Mouse (Mus musculus) left cerebral cortex, postnatal 14 days (tissue): ENCODE results near the gene Plekhg1. TPM values are rescaled to one million over a fixed set of nuclear protein-coding genes. Genes with fewer than 3 reads are reported as not detected.

ENCODE experiments used
- DNase-seq, 2 experiments: peaks; one replicate each; pipeline ENCODE4 v3.0.0; 2021 to 2022; ENCODE audit warnings: low spot score in 2 of 2, mixed read lengths in 1 of 2
- intact Hi-C: fragments of 180-260 bp; cut with DNase I; formaldehyde crosslinking; loops from one replicate; pipeline ENCODE4 v1.15.1; 2025
- total RNA-seq, 2 experiments: library from RNA; stranded (reverse); gene quantifications; 2 replicates each; pipeline ENCODE4 v1.2.3; 2021

Plekhg1 gene
- total RNA-seq, 2 experiments from 2014 or later, result 14.3 to 16.5 TPM

- intact Hi-C loops, result no loop called here
- no peak for DNase-seq
Measured at GRCm38 (mm10) chr10:3810476-3811273, 70.5 kb downstream of the Plekhg1 start.

DNA sequence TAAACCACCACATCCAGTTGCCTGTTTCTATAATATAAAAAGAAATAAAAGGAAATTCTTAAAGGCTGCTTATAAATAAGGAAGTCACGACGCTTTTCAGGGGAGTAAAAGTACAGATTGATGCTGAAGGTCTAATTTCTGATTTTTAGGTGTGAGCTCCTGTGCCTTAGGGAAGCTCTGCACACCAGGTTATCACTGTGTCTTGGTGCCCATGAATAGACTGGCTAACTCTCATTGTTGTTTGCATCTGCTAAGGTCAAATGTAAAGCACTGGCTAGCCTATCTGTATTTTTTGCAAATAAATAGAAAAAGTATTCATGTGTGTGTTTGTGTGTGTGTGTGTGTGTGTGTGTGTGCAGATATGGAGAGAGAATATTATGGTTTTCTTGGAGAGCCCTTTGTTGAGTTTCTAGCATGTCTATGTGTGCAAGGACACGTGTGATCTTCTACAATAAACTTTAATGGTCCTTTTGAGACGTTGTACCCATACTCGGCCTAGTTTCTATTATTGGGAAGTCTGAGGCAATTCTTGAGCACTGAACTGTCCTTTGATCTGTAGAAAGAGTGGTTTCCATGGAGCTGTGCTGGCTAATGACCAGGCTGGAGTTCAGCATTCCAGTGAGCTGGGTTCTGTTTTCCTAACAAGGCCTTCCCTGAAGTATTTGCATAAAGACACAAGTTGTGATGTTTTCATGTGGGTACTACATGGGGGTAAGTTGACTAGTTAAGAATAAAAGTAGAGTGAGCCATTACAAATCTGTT is 79.0 kb downstream of the Plekhg1 start:
- DNase-seq, result peak; percentile 50 to 67
- intact Hi-C loops, result no loop called here

GRCm38 (mm10) chr10:3823826-3824225 is 83.7 kb downstream of the Plekhg1 start:
- intact Hi-C loops, result no loop called here
- DNase-seq, result no peak

DNA sequence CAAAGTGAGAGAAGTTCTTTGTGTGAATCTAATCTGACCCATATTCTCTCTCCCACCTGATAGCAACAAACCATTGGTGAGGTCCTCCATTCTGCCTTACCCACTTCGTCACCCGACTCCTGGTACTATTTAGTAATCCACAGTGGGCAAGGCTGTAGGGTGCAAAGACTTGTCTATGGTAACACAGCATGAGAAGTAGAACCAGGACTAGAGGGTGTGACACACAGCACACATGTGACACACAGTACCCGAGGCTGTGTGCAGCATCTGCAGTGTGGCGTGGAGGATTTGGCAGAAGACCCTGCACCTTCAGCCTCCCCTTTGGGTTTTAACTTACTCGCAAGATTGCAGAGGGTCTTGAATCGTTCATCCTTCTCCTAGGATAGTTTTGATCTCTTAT is 85.9 kb downstream of the Plekhg1 start:
- no peak for DNase-seq

DNA sequence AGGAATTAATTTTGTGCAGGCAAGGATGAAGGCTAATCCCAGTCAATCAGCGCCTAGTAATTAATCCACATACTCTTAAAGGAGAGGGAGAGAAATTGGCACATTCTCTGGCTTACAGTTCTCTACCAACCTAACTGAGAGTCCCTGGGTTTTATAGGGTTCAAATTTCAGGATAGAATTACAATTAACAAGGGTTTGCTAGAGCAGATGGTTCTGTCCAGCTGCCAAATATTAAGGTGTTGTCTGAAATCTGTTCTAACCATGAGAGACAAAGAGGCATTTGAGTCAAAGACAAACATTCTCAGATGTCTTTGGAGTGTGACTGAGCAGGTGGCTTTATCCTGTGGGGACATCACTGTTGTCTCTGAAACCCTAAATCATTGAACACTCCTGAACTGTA is 87.2 kb downstream of the Plekhg1 start:
- DNase-seq, result no peak
- intact Hi-C loops, result no loop called here

More for the DNA sequence above, 85.9 kb downstream of the Plekhg1 start:
- intact Hi-C loops, result no loop called here

DNA sequence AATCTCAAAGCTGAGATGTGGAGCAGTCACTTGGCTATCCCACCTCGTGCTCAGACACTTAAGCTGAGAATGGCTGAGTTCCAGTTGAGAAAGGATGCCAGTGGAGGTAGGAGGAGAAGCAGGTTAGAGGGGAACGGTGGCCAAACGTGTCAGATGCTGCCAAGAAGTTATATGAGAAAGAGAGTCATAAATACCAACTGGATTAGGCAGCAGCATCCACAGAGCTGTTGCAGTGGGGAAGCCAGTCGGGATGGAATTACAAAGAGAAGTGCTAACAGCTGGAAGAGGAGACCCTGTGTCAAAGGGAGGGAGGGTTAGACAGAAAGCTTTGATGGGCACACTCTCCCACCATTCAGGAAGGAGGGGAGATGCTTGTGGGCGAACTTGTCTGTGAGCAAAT is 89.3 kb downstream of the Plekhg1 start:
- intact Hi-C loops, result no loop called here

DNA sequence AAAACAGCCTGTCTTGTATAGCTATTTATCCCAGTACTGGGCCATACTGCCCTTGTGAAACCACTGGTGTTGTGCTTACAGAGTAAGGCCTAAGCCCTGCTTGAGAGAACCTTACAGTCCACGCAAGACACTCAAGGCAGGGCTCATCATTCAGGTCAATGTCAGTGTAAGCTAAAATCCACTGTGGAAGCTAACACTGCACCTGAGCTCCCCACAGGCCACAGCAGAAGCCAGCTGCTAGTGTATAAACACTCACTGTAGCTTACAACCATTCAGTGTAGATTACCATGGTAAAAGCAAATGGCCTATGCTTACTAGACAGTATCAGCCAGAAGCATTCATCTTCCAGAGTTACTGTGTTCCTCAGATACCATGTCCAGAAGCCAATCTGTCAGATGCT is 90.5 kb downstream of the Plekhg1 start:
- intact Hi-C loops, result no loop called here
- DNase-seq, result no peak

More for the DNA sequence above, 89.3 kb downstream of the Plekhg1 start:
- DNase-seq, result no peak

GRCm38 (mm10) chr10:3831597-3832351 is 91.6 kb downstream of the Plekhg1 start:
- DNase-seq, result no peak
- intact Hi-C loops, result no loop called here

DNA sequence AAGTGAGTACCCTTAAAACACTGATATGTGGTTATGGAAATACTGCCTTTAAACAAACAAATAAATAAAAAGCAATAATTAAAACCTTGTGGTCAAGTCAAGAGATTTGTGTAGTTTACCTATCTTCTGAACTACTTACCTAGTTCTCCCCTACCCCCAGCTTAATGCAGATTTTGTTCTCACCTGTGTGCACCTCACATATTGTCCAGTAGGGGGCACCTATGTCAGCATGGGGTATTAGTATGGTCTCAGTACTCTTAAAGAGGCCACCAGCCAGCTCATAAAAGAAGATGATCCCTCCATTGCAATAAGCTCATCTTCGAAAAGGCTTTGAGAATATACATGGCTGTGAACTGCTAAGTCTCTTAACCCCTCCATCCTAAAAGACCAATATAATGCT is 93.9 kb downstream of the Plekhg1 start:
- no peak for DNase-seq
- intact Hi-C loops, result no loop called here

DNA sequence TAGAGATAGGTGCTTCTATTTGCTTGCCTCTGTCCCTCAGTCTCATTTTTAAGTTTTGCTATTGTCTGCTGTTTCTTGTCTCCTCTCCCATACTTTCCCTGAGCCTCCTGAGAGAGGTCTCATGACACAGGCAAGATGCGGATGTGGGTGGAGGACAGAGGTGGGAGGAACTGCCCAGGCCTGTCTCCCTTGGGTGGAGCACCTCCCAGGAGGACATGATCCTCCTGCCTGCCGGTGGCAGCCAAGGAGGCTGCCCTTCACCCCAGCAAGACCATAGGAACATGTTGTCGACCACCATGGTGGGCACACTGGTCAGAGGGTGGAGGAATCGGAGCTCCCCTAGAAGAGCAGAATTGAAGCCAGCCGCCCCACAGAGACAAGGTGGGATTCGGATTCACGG is 94.5 kb downstream of the Plekhg1 start:
- intact Hi-C loops, result no loop called here
- no peak for DNase-seq

GRCm38 (mm10) chr10:3835616-3836015 is 95.5 kb downstream of the Plekhg1 start:
- no peak for DNase-seq
- intact Hi-C loops, result no loop called here

DNA sequence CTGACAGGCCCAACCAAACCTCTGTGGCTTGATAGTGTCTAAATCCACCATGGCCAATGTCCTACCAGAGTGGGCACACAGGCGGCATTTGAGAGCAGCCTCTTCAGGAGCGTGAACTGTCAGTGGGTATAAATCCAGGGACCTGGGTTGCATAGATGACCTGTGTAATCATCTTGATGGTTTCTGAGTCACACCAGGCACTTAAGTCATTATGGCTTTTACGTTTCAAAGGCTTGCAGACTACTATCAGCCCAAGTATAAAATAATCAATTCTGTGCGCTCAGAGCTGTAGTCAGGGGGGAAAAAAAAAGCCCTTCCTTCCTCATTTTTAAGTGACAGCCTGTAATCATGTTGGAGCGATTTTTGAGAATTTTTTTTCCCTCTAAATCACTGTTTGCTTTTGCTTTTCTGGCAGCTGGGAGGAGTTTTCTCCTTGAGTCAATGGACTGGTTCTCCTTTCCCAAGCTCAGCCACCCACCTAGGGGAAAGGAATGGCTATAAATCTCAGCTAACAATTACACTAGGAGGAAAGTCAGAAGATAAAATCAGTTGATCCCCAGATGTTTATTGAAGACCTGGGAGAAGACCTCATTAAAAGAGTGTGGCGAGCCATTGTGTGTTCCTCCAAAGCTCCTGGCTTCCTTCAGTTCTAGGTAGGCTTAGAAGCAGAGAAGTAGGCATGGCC is 99.7 kb downstream of the Plekhg1 start:
- no peak for DNase-seq
- intact Hi-C loops, result no loop called here

DNA sequence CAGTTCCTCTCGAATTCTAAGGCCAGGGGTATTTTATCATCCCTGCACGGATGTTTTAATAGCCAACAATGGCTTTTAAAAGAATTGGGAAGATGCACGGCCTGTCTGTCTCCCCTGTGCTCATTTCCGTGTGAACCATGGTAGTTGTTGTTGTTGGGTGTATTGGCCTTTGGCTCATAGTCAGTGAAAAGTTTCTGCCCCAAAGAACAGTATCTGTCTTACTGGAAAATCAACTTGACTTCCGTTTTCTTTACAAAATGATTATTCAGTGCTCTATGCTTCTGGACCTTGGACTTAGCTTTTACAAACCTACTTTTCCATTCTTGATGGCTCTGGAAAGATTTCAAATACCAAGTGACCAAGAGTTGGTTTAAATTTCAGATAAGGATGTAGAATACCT is 104.3 kb downstream of the Plekhg1 start:
- intact Hi-C loops, result no loop called here
- no peak for DNase-seq

- intact Hi-C loops, result no loop called here
- no peak for DNase-seq
Measured at GRCm38 (mm10) chr10:3847021-3847420, 106.9 kb downstream of the Plekhg1 start.

DNA sequence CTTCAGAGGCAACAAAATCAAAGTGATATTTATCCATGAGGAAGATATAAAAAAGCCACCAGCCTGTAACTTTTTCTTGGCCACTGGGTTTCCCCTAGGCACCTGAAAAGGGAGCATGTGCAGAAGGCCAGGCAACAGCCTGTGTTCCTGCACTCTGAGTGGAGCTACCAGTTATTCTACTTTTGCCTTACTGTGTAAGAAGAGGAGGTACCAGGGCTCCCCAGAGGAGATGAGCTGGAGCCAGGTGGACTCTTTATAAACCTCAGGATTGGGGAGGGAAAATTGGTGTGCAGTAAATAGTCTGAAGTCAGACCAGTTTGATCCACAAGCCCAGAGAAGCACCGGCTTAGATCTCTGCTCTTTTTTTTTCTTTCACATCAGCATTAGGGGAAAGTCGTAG is 111.3 kb downstream of the Plekhg1 start:
- intact Hi-C loops, result no loop called here

GRCm38 (mm10) chr10:3852733-3853132 is 112.6 kb downstream of the Plekhg1 start:
- intact Hi-C loops, result no loop called here
- no peak for DNase-seq

More for the DNA sequence above, 111.3 kb downstream of the Plekhg1 start:
- DNase-seq, result no peak

- intact Hi-C loops, result no loop called here
- DNase-seq, result no peak
Measured at GRCm38 (mm10) chr10:3857912-3858311, 117.7 kb downstream of the Plekhg1 start.

- intact Hi-C loops, result no loop called here
- no peak for DNase-seq
Measured at GRCm38 (mm10) chr10:3858437-3858836, 118.3 kb downstream of the Plekhg1 start.

- intact Hi-C loops, result no loop called here
- no peak for DNase-seq
Measured at GRCm38 (mm10) chr10:3858961-3859714, 119.0 kb downstream of the Plekhg1 start.
